Mouse (Mus musculus) left cerebral cortex, postnatal 14 days (tissue): ENCODE measurements at regions not wholly inside any gene's neighbourhood (a gene's known extent, or its start where the extent isn't known, plus 50 kb on each side); places are given as distances from the start of the nearest gene placed in this dataset.
"Not testable (repeated sequence)": the region's sequence is repeated elsewhere in the genome, so short reads cannot be mapped to it uniquely, and the experiment has no call there.

Source experiments
- DNase-seq, 2 experiments: peaks; one replicate each; pipeline ENCODE4 v3.0.0; 2021 to 2022; ENCODE audit warnings: low spot score in 2 of 2, mixed read lengths in 1 of 2
- intact Hi-C: fragments of 180-260 bp; cut with DNase I; formaldehyde crosslinking; loops from one replicate; pipeline ENCODE4 v1.15.1; 2025

DNA sequence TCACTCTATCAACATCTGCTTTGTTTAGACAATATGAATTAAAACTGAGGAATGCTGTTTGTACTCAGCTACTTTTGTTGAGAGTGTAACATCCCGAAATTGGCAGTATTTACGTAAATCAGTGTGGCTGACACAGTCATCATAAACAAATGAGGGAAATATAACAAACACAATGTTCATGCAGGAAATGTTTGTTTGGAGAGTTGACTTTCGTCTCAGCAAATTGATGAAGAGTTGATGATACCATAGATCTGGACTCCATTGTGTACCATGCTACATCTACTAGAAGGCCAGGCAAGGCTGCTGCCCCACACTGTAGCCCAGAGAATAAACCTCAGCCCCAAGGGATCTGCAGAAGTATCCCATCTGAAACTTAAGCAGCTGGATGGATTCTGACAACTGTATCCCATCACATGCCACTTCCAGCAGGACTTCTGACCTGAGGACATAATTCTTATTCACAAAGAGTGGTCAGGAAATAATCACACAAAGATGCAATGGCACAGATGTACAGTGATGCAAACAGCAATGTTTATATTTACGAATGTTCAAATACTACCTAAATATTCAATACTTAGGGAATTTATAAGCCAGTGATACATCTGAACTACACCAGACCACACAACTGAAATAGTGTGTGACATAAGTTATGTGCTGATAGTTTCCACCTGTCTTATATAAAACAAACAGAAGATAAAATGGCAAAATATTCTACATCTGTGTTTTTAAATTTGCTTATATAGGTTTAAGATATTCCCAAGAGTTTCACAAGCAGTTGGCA, 51.3 kb downstream of the Gm21897 start:
- DNase-seq: no peak
- intact Hi-C loops: no loop called here

DNA sequence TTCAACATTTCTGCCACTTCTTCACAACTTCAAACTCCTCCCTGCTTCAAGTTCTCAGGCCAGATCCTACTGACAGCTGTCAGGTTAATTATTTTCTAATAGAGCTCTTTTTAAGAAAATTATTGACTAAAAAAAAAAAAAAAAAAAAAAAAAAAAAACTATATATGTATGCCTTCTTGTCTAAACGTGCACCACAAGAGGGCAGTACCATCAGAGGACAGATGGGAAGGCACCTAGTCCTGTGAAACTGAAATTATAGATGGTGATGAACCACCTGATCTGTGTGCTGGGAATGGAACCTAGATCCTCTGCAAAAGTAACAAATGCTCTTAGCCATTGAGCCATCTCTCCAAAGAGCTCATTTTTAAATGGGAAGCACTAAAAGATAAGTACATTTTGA, 55.6 kb downstream of the Gm21897 start:
- intact Hi-C loops: no loop called here
- DNase-seq: no peak

DNA sequence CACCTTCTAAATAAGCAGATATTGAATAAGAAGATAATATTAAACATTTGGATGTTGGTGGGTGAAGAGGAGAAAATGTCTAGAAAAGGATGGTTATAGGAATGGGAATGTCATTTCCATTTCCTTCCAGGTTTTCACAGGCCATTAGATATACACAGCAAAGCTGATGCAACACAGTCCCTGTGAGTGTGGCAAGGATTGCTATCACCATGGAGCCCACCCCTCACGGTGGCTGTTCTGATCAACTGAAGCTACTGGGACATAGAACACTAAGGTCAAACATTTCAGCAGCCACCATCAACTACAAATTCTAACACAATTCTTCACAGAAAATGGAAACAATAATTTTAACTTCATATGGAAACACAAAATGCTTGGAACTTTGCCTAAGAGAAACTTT, 56.7 kb downstream of the Gm21897 start:
- no peak for DNase-seq
- intact Hi-C loops: no loop called here

GRCm38 (mm10) chr16:15385557-15386240, 68.4 kb downstream of the Gm21897 start:
- intact Hi-C loops: no loop called here
- DNase-seq: no peak

DNA sequence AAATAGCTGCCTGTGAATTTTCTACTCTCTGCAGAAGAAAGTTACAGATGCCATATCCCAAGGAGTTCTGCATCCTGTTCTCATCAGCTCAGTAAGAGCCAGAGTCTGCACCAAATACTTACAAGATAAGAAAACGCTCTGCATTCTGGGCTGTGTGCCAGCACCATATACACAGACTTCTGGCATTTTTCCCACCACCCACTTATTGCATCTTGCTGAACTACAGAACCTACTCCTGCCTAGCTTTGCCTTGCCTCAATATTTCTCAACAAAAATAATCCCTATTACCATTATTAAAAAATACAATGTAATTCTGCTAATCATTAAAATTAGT, 69.0 kb downstream of the Gm21897 start:
- intact Hi-C loops: no loop called here
- DNase-seq: peak; percentile 68 to 69

GRCm38 (mm10) chr16:15389892-15390291, 72.6 kb downstream of the Gm21897 start:
- intact Hi-C loops: no loop called here
- no peak for DNase-seq

- DNase-seq: no peak
- intact Hi-C loops: no loop called here
Measured at GRCm38 (mm10) chr16:15430352-15430751, 113.1 kb downstream of the Gm21897 start.

DNA sequence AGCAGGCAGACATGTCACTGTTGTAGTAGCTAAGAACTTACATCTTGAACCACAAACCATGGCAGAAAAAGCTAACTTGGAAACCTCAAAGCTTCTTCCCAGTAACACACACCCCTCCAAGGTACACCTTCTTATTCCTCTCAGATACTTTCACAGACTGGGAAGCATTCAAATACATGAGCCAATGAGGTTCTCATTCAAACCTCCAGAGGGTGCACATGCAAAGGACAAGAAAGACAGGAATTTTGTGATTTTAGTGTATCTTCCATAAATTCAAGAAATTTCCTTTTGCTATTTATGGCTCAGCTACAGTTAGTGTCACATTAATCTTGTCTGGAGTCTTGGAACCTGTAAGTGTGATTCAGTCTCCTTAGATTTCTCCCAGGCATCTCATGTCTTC, 115.4 kb downstream of the Gm21897 start:
- peak; percentile 2 to 4 for DNase-seq
- intact Hi-C loops: no loop called here

DNA sequence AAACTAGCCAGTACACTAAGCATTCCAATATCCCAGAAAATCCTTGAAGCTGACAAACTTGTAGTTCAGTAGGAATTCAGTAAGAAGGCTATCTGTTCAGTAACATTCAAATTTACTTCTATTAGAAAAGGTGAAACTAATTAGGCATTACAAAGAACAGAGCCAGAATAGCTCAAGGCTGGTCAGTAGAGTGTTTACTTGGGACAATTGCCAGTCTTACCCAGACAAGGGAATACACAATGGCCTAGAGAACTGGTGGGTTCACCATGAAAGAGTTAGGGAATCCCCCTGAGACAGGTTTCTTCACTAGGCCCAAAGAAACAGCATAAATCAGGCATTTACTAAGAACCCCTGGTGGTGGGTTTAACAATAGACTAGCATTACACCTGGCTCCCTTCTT, 145.6 kb downstream of the Gm21897 start:
- intact Hi-C loops, DNase-seq: not testable (repeated sequence)

GRCm38 (mm10) chr16:15473875-15474274, 156.6 kb downstream of the Gm21897 start:
- DNase-seq: no peak
- intact Hi-C loops: no loop called here

DNA sequence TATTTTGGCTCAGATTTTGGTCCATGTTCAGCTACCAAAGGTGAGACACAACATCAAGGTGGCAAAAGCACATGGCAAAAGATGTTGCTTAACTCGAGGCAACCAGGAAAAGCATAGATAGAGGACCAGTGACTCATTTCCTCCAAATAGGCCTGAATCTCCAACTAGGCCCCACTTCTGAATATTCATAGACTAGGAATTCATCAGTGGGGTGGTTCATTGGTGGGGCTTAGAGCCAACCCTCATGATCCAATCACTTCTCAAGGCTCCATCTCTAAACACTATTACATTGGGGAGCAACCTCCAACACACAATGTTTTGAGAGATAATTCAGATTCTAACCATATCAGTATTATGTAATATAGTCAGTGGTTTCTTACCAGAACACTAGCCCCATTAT, 161.6 kb downstream of the Gm21897 start:
- intact Hi-C loops: no loop called here
- DNase-seq: no peak

GRCm38 (mm10) chr16:15491328-15491999, 174.2 kb downstream of the Gm21897 start:
- intact Hi-C loops: no loop called here

DNA sequence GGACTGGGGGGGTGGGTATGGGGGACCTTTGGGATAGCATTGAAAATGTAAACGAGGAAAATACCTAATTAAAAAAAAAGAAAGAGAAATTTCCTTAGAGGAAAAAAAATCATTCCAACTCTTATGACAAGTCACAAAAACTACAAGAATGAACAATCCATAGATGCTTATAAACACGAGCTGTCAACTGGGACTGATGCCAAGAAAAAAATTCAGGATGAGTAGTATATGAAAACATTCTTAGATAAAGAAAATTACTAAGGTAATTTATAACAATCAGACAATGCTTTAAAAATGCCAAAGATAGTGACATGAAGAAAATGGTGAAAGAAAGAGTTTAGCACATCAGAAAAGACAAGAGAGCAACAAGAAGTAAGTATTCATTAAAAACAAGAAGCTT, 176.0 kb downstream of the Gm21897 start:
- DNase-seq: no peak
- intact Hi-C loops: no loop called here

More at GRCm38 (mm10) chr16:15491328-15491999, 174.2 kb downstream of the Gm21897 start:
- no peak for DNase-seq
